Mouse (Mus musculus) bone marrow, adult 2 months (tissue): ENCODE data around the gene Ppp2r5d. TPM values are rescaled to one million over a fixed set of nuclear protein-coding genes. Genes with fewer than 3 reads are reported as not detected.
A peak's percentile ranks its signal among the peaks of the same experiment; 100 is the strongest.

Experiments
- H3K27ac ChIP-seq: fragments of 200-500 bp; 2 replicates; pipeline ENCODE4 v1.5.1; 2012; ENCODE audit warnings: low read depth, mild to moderate bottlenecking, control low read depth, inconsistent platforms, low read length; ENCODE audit not compliant: control insufficient read depth, poor library complexity, insufficient read depth
- H3K4me1 ChIP-seq: fragments of 200-500 bp; 2 replicates; pipeline ENCODE4 v1.6.1; 2011; ENCODE audit warnings: low read length; ENCODE audit not compliant: control insufficient read depth, insufficient read depth
- H3K4me3 ChIP-seq: fragments of 200-500 bp; replicated peaks from 2 replicates; pipeline ENCODE3; 2011; ENCODE audit warnings: mild to moderate bottlenecking, low read depth, low read length, control low read depth; ENCODE audit not compliant: control insufficient read depth
- CTCF ChIP-seq: fragments of 200-500 bp; IDR thresholded peaks from 2 replicates; pipeline ENCODE4 v1.5.1; 2011; ENCODE audit warnings: low read length, control low read depth; ENCODE audit not compliant: control insufficient read depth, insufficient read depth
- POLR2A ChIP-seq: fragments of 200-500 bp; IDR thresholded peaks from 2 replicates; pipeline ENCODE4 v1.6.1; 2011; ENCODE audit warnings: low read depth, mild to moderate bottlenecking, control low read depth, low read length, borderline replicate concordance; ENCODE audit not compliant: control insufficient read depth
- WGBS: fragments of 180-500 bp; shearing (Covaris S2); methylation state at CpG from one replicate; pipeline ENCODE4 v1.1.7; 2018; 5-methylcytosine and 5-hydroxymethylcytosine counted together
- polyA plus RNA-seq: library from polyadenylated mRNA; stranded (reverse); fragments of >200 nt; gene quantifications from 2 replicates; pipeline ENCODE4 v1.2.4, GENCODE M21; 2011; ENCODE audit warnings: low replicate concordance; ENCODE audit not compliant: missing spikeins, insufficient read depth, insufficient read length

The Ppp2r5d gene
- polyA plus RNA-seq, 1 experiment = 47.1 TPM

DNA sequence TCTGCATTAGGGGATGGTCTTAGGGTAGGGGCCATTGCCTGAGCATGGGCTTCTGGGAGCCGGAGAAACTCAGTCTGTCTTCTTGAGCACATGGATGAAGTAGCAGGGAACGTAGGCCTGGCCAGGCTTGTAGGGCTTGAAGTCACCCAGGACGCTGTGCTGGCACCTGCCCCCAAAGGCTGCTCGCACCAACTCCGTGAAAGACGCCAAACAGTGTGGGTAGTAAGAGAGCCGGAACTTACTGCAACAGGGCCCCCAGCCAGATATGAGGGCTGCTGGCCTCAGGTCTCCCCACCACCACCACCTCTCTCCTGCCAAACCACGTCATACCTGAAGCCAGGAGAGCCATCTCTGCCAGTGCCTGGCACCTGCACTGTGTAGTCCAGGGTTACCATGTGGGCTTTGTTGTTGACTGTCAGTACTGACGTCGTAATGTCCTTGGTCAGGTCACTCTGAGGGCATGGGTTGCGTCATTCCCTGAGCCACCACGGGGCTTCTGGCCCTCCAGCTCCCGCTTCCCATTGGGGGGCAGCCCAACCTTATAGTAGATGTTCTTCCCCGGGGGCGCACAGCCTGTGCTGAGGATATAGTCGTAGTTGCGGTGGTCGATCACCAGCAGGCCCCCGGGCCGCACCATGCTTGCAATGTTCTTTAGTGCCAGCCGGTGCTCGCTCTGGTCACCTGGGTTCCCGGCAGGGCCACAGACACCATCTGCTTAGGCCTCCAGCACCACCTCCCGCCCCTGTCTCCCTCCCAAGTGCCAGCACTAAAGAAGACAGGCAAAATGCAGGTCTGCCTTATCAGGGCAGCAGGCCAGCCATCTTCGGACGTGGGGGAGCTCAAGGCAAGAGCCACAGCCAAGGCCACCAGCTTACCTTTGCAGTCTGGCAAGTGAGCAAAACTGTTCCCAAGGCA, 21.1 kb upstream of the Ppp2r5d start:
- 82% methylated on average over 26 of the region's 26 CpGs for WGBS
- H3K4me3 ChIP-seq = no peak overlapping the region
- no peak overlapping the region for H3K27ac ChIP-seq
- H3K4me1 ChIP-seq = no peaks in the 10 kb centered on the region
- TF ChIP-seq CTCF (no peak), POLR2A (no peak)

DNA sequence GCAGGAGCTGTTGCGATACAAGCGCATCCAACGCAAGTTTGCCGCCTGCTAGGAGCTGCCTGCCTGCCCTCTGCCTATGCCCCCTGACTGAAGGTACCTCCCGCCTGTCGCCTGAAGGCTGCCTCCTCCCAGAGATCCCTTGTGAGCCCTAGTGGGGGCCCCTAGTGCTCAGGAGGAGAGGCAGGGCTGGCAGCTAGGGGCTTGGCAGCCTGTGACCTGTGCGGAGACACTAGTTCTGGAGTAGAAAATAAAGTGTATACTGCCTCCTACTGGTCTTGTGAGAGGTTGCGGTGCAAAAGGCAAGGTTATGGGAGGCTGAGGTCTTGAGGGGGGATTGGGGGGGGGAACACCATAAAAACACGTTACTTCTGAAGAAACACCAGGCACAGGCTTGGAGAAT, 20.4 kb upstream of the Ppp2r5d start:
- 78% methylated on average over 9 of the region's 9 CpGs for WGBS
- no peak overlapping the region for H3K4me3 ChIP-seq
- TF ChIP-seq CTCF (peak; percentile 49; the same call in 1 of the 2 replicates), POLR2A (no peak)
- H3K27ac ChIP-seq = no peak overlapping the region
- no peaks in the 10 kb centered on the region for H3K4me1 ChIP-seq

DNA sequence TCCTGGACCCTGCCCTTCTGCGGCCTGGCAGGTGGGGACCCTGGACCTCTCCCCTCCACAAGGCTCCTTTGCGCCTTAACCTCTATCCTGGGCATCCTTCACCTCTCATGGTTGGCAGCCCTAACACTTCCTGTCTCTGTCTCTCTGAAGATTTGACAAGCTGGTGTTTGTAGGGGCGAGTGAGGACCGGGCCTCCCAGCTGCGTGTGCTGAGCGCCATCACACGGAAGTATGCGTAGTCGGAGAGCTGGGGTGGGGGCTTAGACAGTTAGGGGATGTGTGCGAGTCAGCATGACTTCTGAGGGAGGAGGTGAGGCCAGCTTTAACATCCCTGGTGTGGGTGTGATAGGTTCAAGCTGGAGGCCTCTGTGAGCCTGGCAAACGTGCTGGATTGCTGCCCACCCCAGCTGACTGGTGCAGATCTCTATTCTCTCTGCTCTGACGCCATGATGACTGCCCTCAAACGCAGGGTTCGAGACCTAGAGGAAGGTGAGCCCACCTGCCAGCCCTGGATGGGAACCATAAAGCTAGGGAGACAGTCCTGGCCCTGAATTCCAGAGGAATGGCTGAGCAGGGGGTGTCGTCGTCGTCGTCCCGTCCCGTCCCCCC, 19.7 kb upstream of the Ppp2r5d start:
- no peak overlapping the region for H3K27ac ChIP-seq
- no peaks in the 10 kb centered on the region for H3K4me1 ChIP-seq
- no peak overlapping the region for H3K4me3 ChIP-seq
- WGBS = 83% methylated on average over 19 of the region's 20 CpGs
- TF ChIP-seq CTCF (no peak), POLR2A (no peak)

DNA sequence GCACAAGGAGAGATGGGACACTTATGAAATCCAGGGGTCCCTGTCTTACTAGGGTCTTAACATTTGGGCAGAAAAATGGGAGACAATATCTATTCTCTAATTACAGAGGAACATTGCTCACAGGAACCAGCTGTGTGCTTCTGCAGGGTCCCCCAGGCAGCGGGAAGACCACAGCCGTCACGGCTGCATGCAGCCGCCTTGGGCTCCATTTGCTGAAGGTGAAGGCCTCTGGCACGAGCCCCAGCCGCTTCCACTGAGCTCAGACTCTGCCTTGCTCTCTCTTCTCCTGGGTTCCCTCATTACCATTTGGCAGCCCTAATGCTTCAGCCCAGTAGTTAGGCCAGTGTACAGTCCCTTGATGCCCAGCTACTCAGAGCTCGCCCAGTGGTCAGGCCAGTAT, 16.2 kb upstream of the Ppp2r5d start:
- WGBS = 85% methylated on average over 7 of the region's 7 CpGs
- Histone ChIP-seq H3K4me3 (no peak overlapping the region), H3K27ac (no peak overlapping the region), H3K4me1 (no peaks in the 10 kb centered on the region)
- TF ChIP-seq POLR2A = no peak
- no peak for TF ChIP-seq CTCF

DNA sequence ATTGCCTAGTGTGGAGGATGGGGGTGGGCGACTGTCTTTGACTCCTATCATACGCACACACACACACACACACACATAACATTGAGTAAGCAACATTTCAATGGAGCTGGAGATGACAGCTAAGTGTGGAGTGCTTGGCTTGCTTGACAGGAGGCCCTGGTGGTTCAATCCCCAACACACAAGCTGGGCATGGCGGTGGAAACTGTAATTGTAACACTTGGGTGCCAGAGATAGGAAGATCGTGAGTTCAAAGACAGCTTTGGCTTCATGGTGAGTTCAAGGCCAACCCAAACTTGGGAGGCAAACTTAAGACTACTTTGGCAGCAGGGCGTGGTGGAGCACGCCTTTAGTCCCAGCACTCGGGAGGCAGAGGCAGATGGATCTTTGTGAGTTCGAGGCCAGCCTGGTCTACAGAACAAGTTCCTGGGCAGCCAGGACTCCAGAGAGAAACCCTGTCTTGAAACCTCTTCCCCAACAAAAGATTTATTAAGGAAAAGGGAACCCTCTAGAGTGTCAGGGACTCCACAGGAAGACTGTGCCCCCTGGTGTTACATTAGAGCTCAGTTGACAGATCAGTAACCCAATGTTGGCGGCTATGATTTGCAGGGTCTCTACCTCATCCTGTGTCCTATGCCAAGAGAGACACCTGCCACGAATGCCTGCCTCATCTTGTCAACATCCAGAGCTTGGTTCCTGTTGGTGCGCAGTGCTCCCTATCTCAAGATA, 10.0 kb upstream of the Ppp2r5d start:
- Histone ChIP-seq H3K27ac (no peak overlapping the region), H3K4me3 (no peak overlapping the region), H3K4me1 (no peaks in the 10 kb centered on the region)
- WGBS = 87% methylated on average over 11 of the region's 11 CpGs
- TF ChIP-seq CTCF (no peak), POLR2A (no peak)

DNA sequence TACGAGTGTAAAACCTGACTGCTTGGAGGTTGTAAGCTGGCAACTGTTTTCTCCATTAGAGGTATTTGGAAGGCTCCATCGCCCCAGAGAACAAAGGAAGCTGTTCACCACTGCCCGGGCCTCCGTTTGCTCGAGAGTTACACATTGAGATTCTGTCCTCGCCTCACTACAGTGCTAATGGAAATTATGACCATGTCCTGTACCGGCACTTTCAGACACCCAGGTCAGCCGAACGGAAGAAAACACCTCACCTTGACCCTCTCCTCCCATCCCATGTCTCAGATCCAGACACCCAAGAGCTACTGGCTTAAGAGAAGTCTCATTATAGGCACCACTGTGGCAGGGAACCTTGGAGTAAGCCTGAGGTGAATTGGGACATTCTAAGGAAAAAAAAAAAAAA, 8.9 kb upstream of the Ppp2r5d start:
- WGBS = 87% methylated on average over 9 of the region's 9 CpGs
- H3K4me1 ChIP-seq = no peaks in the 10 kb centered on the region
- no peak for TF ChIP-seq CTCF
- no peak for TF ChIP-seq POLR2A
- H3K27ac ChIP-seq = no peak overlapping the region
- no peak overlapping the region for H3K4me3 ChIP-seq

DNA sequence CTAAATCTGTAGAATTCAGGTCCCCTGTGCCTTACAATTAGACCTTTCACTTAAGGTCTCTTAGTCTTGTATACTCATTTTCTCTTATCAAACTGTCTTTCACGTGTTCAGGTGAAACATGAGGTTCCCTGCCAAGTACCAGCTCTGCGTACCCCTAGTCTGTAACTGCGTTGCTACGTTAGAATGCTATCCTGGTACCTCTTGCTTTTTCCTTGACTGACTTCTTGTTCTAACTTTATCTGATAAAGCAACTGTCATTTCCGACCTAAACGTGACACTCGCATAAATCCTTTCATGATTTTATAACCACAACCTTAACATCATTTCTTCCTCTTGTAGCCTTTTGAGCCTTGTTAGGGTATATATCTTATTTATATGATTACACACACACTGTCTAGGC, 7.5 kb upstream of the Ppp2r5d start:
- H3K27ac ChIP-seq = no peak overlapping the region
- TF ChIP-seq POLR2A = no peak
- TF ChIP-seq CTCF = no peak
- H3K4me1 ChIP-seq = no peaks in the 10 kb centered on the region
- H3K4me3 ChIP-seq = peak overlapping the region; percentile 99
- WGBS = 2% methylated on average over 7 of the region's 7 CpGs

DNA sequence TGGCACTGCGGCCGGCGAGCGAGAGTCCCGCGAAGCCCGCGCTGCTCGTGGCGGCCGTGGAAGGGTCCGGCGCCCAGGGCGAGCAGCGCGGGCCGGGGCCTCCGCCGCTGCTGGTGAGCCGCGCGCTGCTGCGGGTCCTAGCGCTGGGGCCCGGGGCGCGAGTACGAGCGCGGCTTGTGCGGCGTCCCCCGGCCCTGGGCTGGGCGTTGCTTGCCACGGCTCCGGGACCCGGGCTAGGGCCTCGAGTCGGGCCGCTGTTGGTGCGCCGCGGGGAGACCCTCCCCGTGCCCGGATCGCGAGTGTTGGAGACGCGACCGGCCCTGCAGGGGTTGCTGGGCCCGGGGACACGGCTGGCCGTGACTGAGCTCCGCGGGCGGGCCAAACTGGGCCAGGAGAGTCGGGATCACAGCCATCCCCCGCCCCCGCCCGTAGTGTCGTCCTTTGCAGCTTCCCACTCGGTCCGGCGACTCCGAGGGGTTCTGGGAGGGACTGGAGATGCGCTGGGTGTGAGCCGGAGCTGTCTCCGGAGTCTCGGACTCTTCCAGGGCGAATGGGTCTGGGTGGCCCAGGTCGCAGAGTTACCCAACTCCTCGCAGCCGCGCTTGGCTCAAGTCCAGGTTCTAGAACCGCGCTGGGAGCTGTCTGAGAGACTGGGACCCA, 6.8 kb upstream of the Ppp2r5d start:
- Histone ChIP-seq H3K27ac (peak overlapping the region; percentile 88), H3K4me3 (peak overlapping the region; percentile 99), H3K4me1 (no peaks in the 10 kb centered on the region)
- WGBS = under 1% methylated on average over 74 of the region's 76 CpGs
- TF ChIP-seq CTCF (no peak), POLR2A (peak; percentile 5; the same call in 1 of the 2 replicates)
